Mouse (Mus musculus): ENCODE measurements at regions not wholly inside any gene's neighbourhood (a gene's known extent, or its start where the extent isn't known, plus 50 kb on each side); places are given as distances from the start of the nearest gene placed in this dataset.

- no peak for TF ChIP-seq CTCF (IDR thresholded peaks at IDR 0.05)
- peak; percentile 98 for DNase-seq (ENCODE audit: low read depth, low spot score)
- in situ Hi-C loops (cut with MboI; ENCODE audit: low pct_unique_long_range_greater_than_20kb): loop anchor here (25.0 kb wide), 2 partner anchors 592 to 1267 kb away; partner anchors contain the start of gene Tshz3
- ChIA-PET CTCF (no interaction called here), POLR2A (no interaction called here)
- peak; percentile 97 for ATAC-seq
- no peaks in the 10 kb centered on the region for H3K27me3 ChIP-seq
These were observed 292.7 kb upstream of the Zfp507 start for GRCm38 (mm10) chr7:36095258-36096130.

- in situ Hi-C loops (cut with MboI; ENCODE audit: low pct_unique_long_range_greater_than_20kb): loop anchor here (25.0 kb wide), 2 partner anchors 596 to 1271 kb away; partner anchors contain the start of gene Tshz3
- ChIA-PET CTCF (interaction anchor here (0.7 to 2.1 kb wide), 3 partner anchors 19 to 406 kb away, joined by 3 to 5 read pairs (median 3); no protein-coding TSS in a partner anchor), POLR2A (no interaction called here)
- H3K27me3 ChIP-seq: no peaks in the 10 kb centered on the region
- no peak for ATAC-seq
- no peak for TF ChIP-seq CTCF (IDR thresholded peaks at IDR 0.05)
- no peak for DNase-seq (ENCODE audit: low read depth, low spot score)
These were observed 288.3 kb upstream of the Zfp507 start for GRCm38 (mm10) chr7:36091132-36091531.

DNA sequence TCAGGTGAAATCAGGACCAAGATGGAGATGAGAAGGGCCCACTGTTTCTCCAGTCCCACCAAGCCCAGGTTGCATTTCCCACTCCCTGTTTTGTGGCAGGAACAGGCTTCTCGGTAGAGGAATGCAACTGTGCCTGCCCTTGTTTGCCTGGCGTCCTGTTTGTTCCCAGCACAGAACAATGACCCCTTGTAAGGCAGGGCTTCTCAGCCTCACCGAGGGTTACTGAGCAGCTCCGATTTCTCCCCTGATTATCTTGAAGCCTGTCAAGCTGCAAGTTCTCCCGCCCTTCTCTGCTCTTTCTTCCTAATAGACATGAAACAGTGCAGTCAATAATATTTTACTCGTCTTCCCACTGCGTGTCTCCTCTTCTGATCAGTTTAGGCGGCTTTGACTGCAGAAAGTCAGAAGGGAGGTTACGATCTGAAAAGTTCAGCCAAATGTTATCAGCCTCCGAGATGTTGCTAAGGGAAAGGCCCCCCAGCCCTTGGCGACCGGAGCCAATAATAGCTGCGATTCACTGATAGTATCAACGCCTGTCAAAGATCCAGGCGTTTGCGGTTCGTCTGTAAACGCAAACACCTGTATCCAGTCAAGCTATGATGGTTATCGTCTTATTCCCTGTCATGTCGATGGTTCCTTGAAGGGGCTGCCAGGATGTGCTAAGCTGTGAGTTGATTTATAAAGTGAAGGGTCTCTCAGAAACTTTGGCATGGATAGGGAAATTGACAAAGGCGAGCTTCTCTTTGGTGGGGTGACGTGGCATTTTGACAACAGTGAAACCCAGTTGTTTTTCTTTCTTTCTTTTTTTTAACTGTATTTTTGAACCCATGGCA is 287.7 kb upstream of the Zfp507 start:
- TF ChIP-seq CTCF (IDR thresholded peaks at IDR 0.05): no peak
- no peaks in the 10 kb centered on the region for H3K27me3 ChIP-seq
- ChIA-PET CTCF (interaction anchor here (0.7 to 2.1 kb wide), 3 partner anchors 18 to 407 kb away, joined by 3 to 5 read pairs (median 3); no protein-coding TSS in a partner anchor), POLR2A (no interaction called here)
- in situ Hi-C loops (cut with MboI; ENCODE audit: low pct_unique_long_range_greater_than_20kb): loop anchor here (25.0 kb wide), 2 partner anchors 597 to 1272 kb away; partner anchors contain the start of gene Tshz3
- DNase-seq (ENCODE audit: low read depth, low spot score): no peak
- ATAC-seq: no peak

GRCm38 (mm10) chr7:36087598-36087997 is 284.8 kb upstream of the Zfp507 start:
- no peak for TF ChIP-seq CTCF (IDR thresholded peaks at IDR 0.05)
- no peaks in the 10 kb centered on the region for H3K27me3 ChIP-seq
- ChIA-PET CTCF (interaction anchor here (0.9 kb wide), 1 partner anchor 17 kb away, joined by 4 read pairs; no protein-coding TSS in a partner anchor), POLR2A (interaction anchor here (0.6 kb wide), 1 partner anchor 38 kb away, joined by 4 read pairs; no protein-coding TSS in a partner anchor)
- ATAC-seq (no peak), DNase-seq (ENCODE audit: low read depth, low spot score) (no peak)
- in situ Hi-C loops (cut with MboI; ENCODE audit: low pct_unique_long_range_greater_than_20kb): loop anchor here (25.0 kb wide), 2 partner anchors 600 to 1275 kb away; partner anchors contain the start of gene Tshz3

DNA sequence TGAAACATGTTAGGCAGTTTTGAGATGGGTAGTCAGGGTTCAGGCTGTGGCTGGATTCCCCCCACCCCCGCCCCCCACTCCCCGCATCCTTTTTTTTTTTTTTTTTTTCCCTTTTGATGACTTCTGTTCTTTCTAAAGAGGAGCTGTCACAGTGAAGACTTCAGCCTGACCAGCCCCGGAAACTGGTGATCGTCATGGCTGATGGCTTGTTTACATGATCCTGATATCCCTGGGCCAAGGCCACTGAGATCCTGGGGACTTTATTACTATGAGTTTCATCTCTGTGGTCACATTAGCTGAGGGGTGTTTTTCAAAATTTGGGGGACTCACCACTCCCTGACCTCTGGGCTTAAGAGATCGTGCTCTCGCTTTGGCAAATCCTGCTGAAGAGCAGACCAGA is 275.9 kb upstream of the Zfp507 start:
- H3K27me3 ChIP-seq: no peaks in the 10 kb centered on the region
- in situ Hi-C loops (cut with MboI; ENCODE audit: low pct_unique_long_range_greater_than_20kb): loop anchor here (25.0 kb wide), 2 partner anchors 609 to 1284 kb away; partner anchors contain the start of gene Tshz3
- POLR2A ChIA-PET: no interaction called here
- no peak for TF ChIP-seq CTCF (IDR thresholded peaks at IDR 0.05)
- CTCF ChIA-PET: no interaction called here
- no peak for ATAC-seq
- DNase-seq (ENCODE audit: low read depth, low spot score): no peak

GRCm38 (mm10) chr7:36078089-36078654 is 275.4 kb upstream of the Zfp507 start:
- in situ Hi-C loops (cut with MboI; ENCODE audit: low pct_unique_long_range_greater_than_20kb): loop anchor here (25.0 kb wide), 2 partner anchors 609 to 1284 kb away; partner anchors contain the start of gene Tshz3
- DNase-seq (ENCODE audit: low read depth, low spot score) (no peak), ATAC-seq (no peak)
- CTCF ChIA-PET: no interaction called here
- TF ChIP-seq CTCF (IDR thresholded peaks at IDR 0.05): no peak
- POLR2A ChIA-PET: no interaction called here
- H3K27me3 ChIP-seq: no peaks in the 10 kb centered on the region

GRCm38 (mm10) chr7:36077271-36077670 is 274.5 kb upstream of the Zfp507 start:
- no peak for DNase-seq (ENCODE audit: low read depth, low spot score)
- no peaks in the 10 kb centered on the region for H3K27me3 ChIP-seq
- no peak for TF ChIP-seq CTCF (IDR thresholded peaks at IDR 0.05)
- ATAC-seq: no peak
- in situ Hi-C loops (cut with MboI; ENCODE audit: low pct_unique_long_range_greater_than_20kb): loop anchor here (25.0 kb wide), 2 partner anchors 610 to 1285 kb away; partner anchors contain the start of gene Tshz3
- CTCF ChIA-PET: interaction anchor here (0.6 kb wide), 1 partner anchor 110 kb away, joined by 3 read pairs; no protein-coding TSS in a partner anchor
- POLR2A ChIA-PET: no interaction called here

- CTCF ChIA-PET: no interaction called here
- no peak for TF ChIP-seq CTCF (IDR thresholded peaks at IDR 0.05)
- no peak for DNase-seq (ENCODE audit: low read depth, low spot score)
- POLR2A ChIA-PET: no interaction called here
- in situ Hi-C loops (cut with MboI; ENCODE audit: low pct_unique_long_range_greater_than_20kb): loop anchor here (25.0 kb wide), 2 partner anchors 611 to 1286 kb away; partner anchors contain the start of gene Tshz3
- peaks cover 5% of the 10 kb centered on the region for H3K27me3 ChIP-seq
- no peak for ATAC-seq
These were observed 273.2 kb upstream of the Zfp507 start for GRCm38 (mm10) chr7:36076021-36076441.

DNA sequence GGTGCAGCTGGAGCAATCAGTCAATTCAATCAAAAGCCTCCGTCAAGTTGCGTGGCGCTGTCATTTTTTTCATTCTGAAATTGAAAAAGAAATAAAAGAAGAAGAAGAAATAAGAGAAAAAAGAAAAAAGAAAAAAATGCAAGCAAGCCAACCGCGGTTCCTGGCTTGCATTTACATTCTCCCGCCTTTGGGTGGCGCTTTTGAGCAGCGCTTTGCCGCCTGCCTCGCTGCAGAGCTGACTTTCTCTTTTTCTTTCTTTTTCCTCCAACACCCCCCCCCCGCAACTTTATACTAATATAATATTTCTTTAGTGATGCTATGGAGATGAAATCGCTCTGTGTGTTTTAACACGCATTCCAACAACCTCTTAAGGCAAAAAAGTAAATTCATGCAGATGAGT is 269.0 kb upstream of the Zfp507 start:
- in situ Hi-C loops (cut with MboI; ENCODE audit: low pct_unique_long_range_greater_than_20kb): no loop called here
- ChIA-PET POLR2A (interaction anchor here (0.5 kb wide), 1 partner anchor 173 kb away, joined by 3 read pairs; no protein-coding TSS in a partner anchor), CTCF (interaction anchor here (0.6 to 2.2 kb wide), 8 partner anchors 11 to 1672 kb away, joined by 3 to 7 read pairs (median 3); no protein-coding TSS in a partner anchor)
- H3K27me3 ChIP-seq: peaks cover 10% of the 10 kb centered on the region
- DNase-seq (ENCODE audit: low read depth, low spot score) (no peak), ATAC-seq (no peak)
- TF ChIP-seq CTCF (IDR thresholded peaks at IDR 0.05): peak; percentile 96

GRCm38 (mm10) chr7:36066725-36067124 is 263.9 kb upstream of the Zfp507 start:
- in situ Hi-C loops (cut with MboI; ENCODE audit: low pct_unique_long_range_greater_than_20kb): no loop called here
- peaks cover 16% of the 10 kb centered on the region for H3K27me3 ChIP-seq
- CTCF ChIA-PET: interaction anchor here (1.4 kb wide), 1 partner anchor 14 kb away, joined by 3 read pairs; no protein-coding TSS in a partner anchor
- POLR2A ChIA-PET: no interaction called here
- no peak for DNase-seq (ENCODE audit: low read depth, low spot score)
- no peak for ATAC-seq
- no peak for TF ChIP-seq CTCF (IDR thresholded peaks at IDR 0.05)

Measured in Patski (cell line).